Mouse (Mus musculus): ENCODE results near the gene Htr7.
A peak's percentile ranks its signal among the peaks of the same experiment; 100 is the strongest.

Gene Htr7

DNA sequence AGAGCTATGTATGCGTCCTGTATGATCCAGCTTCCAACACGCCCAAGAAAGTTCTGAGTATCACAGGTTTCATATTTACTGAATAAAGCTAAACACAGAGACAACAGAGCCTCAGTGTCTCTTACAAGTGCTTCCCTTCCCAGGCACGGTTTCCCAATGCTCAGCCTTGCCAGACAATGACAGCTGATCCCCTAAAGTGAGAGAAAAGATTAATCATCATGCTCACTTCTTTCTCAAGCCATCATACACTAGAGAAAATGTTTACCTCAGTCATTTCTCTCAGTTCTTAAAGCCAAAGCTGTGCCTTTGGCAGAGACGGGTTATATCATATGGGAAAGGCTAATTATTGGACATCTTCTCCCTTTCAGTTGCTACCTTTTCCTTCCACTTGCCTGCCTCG lies 99.7 kb downstream of the Htr7 start:
- no peak for DNase-seq (ENCODE audit: low spot score)

DNA sequence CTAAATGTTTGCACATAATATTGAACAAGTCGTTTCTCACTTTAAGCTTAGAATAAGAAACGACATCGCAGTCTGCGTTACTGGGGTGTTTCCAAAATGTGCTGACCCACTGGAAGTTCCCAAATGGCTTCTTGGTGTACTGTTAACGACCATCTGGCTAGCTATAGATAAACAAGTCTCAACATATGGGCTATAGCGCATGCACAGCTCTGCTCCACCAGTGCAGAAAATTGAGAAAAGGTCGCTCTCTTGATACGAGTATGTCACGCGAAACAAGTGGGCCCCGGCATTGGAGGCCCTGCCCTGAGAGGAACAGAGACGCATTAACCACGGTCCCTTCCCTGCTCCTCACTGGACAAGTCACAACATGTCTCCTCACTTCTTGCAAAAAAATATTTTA lies 101.6 kb downstream of the Htr7 start:
- no peak for DNase-seq (ENCODE audit: low spot score)

GRCm38 (mm10) chr19:35949888-35950287 lies 107.4 kb downstream of the Htr7 start:
- DNase-seq (ENCODE audit: low spot score), result no peak

GRCm38 (mm10) chr19:35924961-35925495 lies 132.3 kb downstream of the Htr7 start:
- DNase-seq (ENCODE audit: low spot score), result no peak

GRCm38 (mm10) chr19:35924418-35924817 lies 132.9 kb downstream of the Htr7 start:
- peak; percentile 10 for DNase-seq (ENCODE audit: low spot score)

Data from lung, postnatal 25 days (tissue).